Mouse (Mus musculus) kidney, embryonic 15.5 days (tissue): ENCODE data around the gene Rnf31. TPM values are rescaled to one million over a fixed set of nuclear protein-coding genes. Genes with fewer than 3 reads are reported as not detected.

Source experiments
- ATAC-seq: fragments of 200-750 bp; cut with Nextera tagmentation; replicated peaks from 2 replicates; pipeline ENCODE4 v1.8.0; 2017; ENCODE audit warnings: moderate TSS enrichment; ENCODE audit not compliant: low FRiP score
- H3K27ac ChIP-seq: fragments of 300-500 bp; sonication (generic); 2 replicates; pipeline ENCODE4 v1.5.1; 2015; ENCODE audit warnings: mild to moderate bottlenecking, inconsistent platforms
- H3K27me3 ChIP-seq: fragments of 300-500 bp; sonication (generic); 2 replicates; pipeline ENCODE4 v1.6.1; 2015; ENCODE audit warnings: inconsistent platforms
- H3K36me3 ChIP-seq: fragments of 300-500 bp; sonication (generic); 2 replicates; pipeline ENCODE4 v1.6.1; 2015; ENCODE audit warnings: inconsistent platforms
- H3K4me1 ChIP-seq: fragments of 300-500 bp; sonication (generic); 2 replicates; pipeline ENCODE4 v1.6.1; 2015; ENCODE audit warnings: inconsistent platforms
- H3K4me2 ChIP-seq: fragments of 300-500 bp; sonication (generic); 2 replicates; pipeline ENCODE4 v1.6.1; 2015; ENCODE audit warnings: moderate library complexity, mild to moderate bottlenecking, inconsistent platforms
- H3K4me3 ChIP-seq: fragments of 300-500 bp; sonication (generic); replicated peaks from 2 replicates; pipeline ENCODE4 v1.5.1; 2015; ENCODE audit warnings: mild to moderate bottlenecking, inconsistent platforms
- H3K9ac ChIP-seq: fragments of 300-500 bp; sonication (generic); 2 replicates; pipeline ENCODE4 v1.6.1; 2015; ENCODE audit warnings: mild to moderate bottlenecking, inconsistent platforms
- H3K9me3 ChIP-seq: fragments of 300-500 bp; sonication (generic); replicated peaks from 2 replicates; pipeline ENCODE4 v1.6.1; 2016; ENCODE audit warnings: inconsistent platforms
- WGBS: fragments of 180-500 bp; shearing (Covaris S2); methylation state at CpG from one replicate; pipeline ENCODE4 v1.1.7; 2015; ENCODE audit warnings: mixed read lengths; 5-methylcytosine and 5-hydroxymethylcytosine counted together
- polyA plus RNA-seq: library from polyadenylated mRNA; unstranded; fragments of >200 nt; fragmentation: Nextera tagmentation; extraction: Ambion mirVana; gene quantifications from 2 replicates; pipeline ENCODE4 v1.2.1, GENCODE M21; 2015

The Rnf31 gene
- polyA plus RNA-seq, 1 experiment from 2014 or later = 21.7 TPM

DNA sequence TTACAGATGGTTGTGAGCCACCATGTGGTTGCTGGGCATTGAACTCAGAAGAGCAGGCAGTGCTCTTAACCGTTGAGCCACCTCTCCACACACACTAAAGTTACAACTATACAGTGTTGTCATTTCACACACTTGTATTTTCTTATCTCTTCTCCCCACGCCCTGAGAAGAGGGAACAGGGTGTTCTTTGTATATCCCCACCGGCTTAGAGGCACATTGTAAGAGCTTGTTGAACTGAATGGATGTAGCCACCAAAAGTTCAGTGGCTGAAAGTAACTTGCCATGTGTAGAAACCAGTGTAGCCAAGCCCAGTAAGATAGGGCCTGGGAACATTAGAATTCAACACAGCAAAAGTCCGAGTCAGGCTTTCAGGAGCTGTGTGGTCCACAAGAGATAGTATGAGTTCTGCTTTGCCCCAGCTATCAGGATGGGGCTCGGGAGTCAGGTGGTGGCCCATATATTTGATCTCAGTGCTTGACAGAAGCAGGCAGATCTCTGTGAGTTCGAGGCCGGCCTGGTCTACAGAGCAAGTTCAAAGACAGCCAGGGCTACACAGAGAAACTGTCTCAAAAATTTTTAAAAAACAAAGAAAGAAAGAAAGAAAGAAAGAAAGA is 23.2 kb downstream of the Rnf31 start:
- peaks cover 12% of the 10 kb centered on the region for H3K4me1 ChIP-seq

DNA sequence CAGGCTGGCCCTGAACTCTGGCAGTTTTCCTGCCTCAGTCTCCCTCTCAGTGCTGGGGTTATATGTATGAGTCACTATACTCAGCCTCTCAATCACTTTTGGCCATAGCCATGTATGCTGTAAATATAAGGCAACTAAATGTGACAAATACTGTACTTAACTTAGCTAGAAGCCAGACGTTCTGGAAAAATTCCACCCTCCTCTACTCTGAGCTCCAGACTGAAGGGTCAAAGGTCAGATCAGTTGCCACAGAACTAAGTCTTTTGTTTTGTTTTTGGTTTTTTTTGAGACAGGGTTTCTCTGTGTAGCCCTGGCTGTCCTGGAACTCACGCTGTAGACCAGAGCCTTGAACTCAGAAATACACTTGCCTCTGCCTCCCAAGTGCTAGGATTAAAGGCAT is 24.4 kb downstream of the Rnf31 start:
- Histone ChIP-seq H3K9ac (no peak overlapping the region), H3K4me2 (no peak overlapping the region), H3K9me3 (no peaks in the 10 kb centered on the region), H3K4me1 (peaks cover 12% of the 10 kb centered on the region), H3K4me3 (no peak overlapping the region), H3K27me3 (no peaks in the 10 kb centered on the region), H3K36me3 (0 out of 2 replicates have a peak, but pooled peaks cover under 1% of the 10 kb centered on the region), H3K27ac (no peak overlapping the region)
- 44% methylated on average over 2 of the region's 2 CpGs for WGBS
- ATAC-seq = no peak

More for the DNA sequence above, 23.2 kb downstream of the Rnf31 start:
- H3K4me3 ChIP-seq = no peak overlapping the region
- no peaks in the 10 kb centered on the region for H3K9me3 ChIP-seq
- H3K9ac ChIP-seq = no peak overlapping the region
- H3K27ac ChIP-seq = no peak overlapping the region
- ATAC-seq = no peak
- H3K4me2 ChIP-seq = no peak overlapping the region
- WGBS = 83% methylated on average over 7 of the region's 7 CpGs
- peaks cover 9% of the 10 kb centered on the region for H3K36me3 ChIP-seq
- H3K27me3 ChIP-seq = no peaks in the 10 kb centered on the region

DNA sequence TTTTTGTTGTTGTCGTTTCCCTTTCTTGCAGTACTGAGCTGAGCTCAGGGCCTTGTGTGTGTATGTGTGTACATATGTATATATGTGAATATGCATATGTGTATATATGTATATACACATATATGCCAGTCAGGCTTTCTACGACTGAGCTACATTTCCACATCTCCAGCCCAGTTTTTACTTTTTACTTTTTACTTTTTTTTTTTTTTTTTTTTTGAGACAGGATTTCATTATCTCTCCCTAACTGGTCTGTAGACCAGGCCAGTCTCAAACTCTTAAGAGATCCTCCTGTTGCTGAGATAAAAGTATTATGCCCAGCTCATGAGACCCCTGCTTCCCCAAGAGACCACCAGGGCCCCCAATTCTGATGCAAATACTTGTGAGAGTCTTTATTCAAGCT is 25.3 kb downstream of the Rnf31 start:
- no peak overlapping the region for H3K4me2 ChIP-seq
- WGBS = 75% methylated on average over 2 of the region's 2 CpGs
- 0 out of 2 replicates have a peak overlapping the region, but pooled peaks have one; percentile 41 for H3K27ac ChIP-seq
- H3K9ac ChIP-seq = no peak overlapping the region
- no peaks in the 10 kb centered on the region for H3K27me3 ChIP-seq
- H3K9me3 ChIP-seq = no peaks in the 10 kb centered on the region
- H3K36me3 ChIP-seq = no peaks in the 10 kb centered on the region
- peaks cover 12% of the 10 kb centered on the region for H3K4me1 ChIP-seq
- no peak overlapping the region for H3K4me3 ChIP-seq
- ATAC-seq = no peak

DNA sequence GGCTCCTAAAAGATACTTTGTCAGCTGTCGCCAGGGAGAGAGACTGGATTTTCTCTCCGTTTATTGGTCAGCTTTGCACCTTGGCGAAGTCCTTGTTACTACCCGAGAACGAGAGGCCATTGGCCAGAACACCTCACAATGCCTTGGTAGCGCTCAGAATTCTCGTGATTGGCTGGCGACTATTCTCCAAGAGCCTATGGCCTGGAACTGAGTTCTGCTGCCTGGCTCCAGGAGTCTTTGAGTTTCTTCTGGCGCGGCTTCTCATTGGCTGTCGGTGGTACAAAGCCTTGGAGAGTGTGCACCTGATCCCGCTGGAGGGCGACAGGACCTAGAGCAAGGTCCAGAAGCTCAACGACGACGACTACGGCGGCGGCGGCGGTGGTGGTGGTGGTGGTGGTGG is 26.3 kb downstream of the Rnf31 start, which contains the start of gene Rec8:
Gene Rec8 (plus strand): TSS at position 216 of the 400 bp plus-strand sequence.
- Histone ChIP-seq H3K9me3 (no peaks in the 10 kb centered on the region), H3K27me3 (no peaks in the 10 kb centered on the region), H3K9ac (peak within 1 kb of the TSS; percentile 24; the same call in 1 of the 2 replicates), H3K27ac (peak within 1 kb of the TSS; percentile 45; the same call in 1 of the 2 replicates), H3K4me1 (peaks cover 12% of the 10 kb centered on the region), H3K36me3 (peaks cover 6% of the 10 kb centered on the region; the same call in 1 of the 2 replicates), H3K4me2 (peak within 1 kb of the TSS; percentile 61), H3K4me3 (peak within 1 kb of the TSS; percentile 43)
- WGBS = 22% methylated on average over 21 of the region's 21 CpGs
- peak; percentile 88 for ATAC-seq

DNA sequence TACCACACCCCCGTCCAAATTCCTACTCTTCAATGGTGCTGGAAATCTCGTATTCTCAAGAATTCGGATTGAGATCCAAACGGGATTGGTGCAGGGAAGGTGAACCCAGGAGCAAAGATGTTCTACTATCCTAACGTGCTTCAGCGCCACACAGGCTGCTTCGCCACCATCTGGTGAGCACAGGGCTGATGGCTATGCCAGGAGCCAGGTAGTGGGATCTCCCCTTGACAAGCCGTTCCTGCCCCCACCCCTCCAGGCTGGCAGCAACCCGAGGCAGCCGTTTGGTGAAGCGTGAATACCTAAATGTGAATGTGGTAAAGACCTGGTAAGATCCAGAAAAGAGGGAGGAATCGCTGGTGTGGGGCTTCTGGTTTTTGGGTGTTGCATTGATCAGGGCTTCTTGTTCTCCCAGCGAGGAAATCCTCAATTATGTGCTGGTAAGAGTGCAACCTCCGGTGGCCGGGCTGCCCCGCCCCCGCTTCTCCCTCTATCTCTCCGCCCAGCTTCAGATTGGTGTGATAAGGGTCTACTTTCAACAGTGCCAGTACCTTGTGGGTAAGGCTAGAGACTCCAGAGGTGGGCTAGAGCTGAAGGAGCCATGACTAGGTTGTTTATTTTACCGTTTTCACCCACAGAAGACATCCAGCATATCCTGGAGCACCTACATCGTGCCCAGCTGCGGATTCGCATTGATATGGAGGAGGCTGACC is 27.1 kb downstream of the Rnf31 start:
- Histone ChIP-seq H3K27me3 (no peaks in the 10 kb centered on the region), H3K9me3 (no peaks in the 10 kb centered on the region), H3K27ac (peak overlapping the region; percentile 45; the same call in 1 of the 2 replicates), H3K36me3 (peaks cover 14% of the 10 kb centered on the region; the same call in 1 of the 2 replicates), H3K9ac (peak overlapping the region; percentile 24; the same call in 1 of the 2 replicates), H3K4me3 (peak overlapping the region; percentile 43), H3K4me1 (peaks cover 12% of the 10 kb centered on the region), H3K4me2 (peak overlapping the region; percentile 61)
- ATAC-seq = peak; percentile 49; the same call in 1 of the 2 replicates
- 41% methylated on average over 22 of the region's 22 CpGs for WGBS

DNA sequence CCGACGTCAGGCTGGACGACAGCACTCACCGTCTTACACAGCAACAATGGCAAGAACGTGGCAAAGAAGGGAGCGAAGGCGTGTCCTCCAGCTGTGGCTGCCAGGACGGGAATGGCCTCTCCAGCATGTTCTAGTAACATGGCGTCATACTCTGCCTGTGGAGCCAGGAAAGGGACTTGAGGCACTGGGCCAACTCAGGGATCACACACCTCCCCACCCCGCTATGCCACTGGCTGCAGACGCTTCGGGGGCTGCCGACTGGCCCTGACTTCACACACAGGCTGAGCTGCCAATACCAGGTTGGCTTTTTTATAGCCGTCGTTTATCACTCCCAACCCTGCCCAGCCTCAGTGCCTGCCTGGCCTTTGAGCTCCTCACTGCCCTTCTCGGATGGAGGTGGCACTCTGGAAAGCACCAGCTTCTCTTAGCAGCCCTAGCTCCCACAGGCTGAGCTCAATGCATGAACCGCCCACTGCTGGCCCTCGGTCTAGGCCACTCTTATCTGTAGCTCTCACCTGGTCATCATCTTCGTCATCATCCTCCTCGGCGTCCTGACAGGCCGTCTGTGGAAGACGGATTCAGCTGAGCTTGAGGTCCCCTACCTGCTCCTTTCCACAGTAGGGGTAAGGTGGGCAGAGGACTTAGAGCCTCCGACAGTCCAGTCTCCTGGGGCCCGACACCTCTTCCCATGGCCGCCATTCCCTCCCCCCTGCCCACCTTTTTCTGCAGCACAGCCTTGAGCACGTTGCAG is 36.7 kb downstream of the Rnf31 start:
- no peak overlapping the region for H3K27ac ChIP-seq
- 76% methylated on average over 27 of the region's 27 CpGs for WGBS
- H3K4me1 ChIP-seq = no peaks in the 10 kb centered on the region
- no peak for ATAC-seq
- no peaks in the 10 kb centered on the region for H3K27me3 ChIP-seq
- no peak overlapping the region for H3K9ac ChIP-seq
- H3K4me3 ChIP-seq = no peak overlapping the region
- no peaks in the 10 kb centered on the region for H3K9me3 ChIP-seq
- no peak overlapping the region for H3K4me2 ChIP-seq
- H3K36me3 ChIP-seq = peaks cover 100% of the 10 kb centered on the region

DNA sequence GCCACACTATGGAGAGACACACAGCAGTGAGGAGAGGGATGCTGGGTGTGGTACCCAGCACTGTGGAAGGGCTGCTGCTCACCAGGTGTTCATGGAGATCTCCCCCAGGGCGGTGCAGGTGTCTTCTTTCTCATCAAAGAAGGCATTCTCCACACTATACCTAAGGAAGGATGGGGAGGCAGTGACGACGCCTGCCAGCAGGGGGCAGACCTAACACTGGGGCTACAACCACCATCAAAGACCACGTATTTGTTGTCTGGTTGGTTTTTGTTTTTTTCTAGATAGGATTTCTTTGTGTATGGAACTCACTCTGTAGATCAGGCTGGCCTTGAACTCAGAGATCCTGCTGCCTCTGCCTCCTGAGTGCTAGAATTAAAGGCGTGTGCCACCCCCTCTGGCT is 37.8 kb downstream of the Rnf31 start:
- Histone ChIP-seq H3K4me3 (no peak overlapping the region), H3K4me1 (peaks cover 4% of the 10 kb centered on the region), H3K36me3 (peaks cover 99% of the 10 kb centered on the region), H3K27ac (no peak overlapping the region), H3K27me3 (no peaks in the 10 kb centered on the region), H3K9ac (no peak overlapping the region), H3K9me3 (no peaks in the 10 kb centered on the region), H3K4me2 (no peak overlapping the region)
- WGBS = 60% methylated on average over 5 of the region's 5 CpGs
- ATAC-seq = no peak

DNA sequence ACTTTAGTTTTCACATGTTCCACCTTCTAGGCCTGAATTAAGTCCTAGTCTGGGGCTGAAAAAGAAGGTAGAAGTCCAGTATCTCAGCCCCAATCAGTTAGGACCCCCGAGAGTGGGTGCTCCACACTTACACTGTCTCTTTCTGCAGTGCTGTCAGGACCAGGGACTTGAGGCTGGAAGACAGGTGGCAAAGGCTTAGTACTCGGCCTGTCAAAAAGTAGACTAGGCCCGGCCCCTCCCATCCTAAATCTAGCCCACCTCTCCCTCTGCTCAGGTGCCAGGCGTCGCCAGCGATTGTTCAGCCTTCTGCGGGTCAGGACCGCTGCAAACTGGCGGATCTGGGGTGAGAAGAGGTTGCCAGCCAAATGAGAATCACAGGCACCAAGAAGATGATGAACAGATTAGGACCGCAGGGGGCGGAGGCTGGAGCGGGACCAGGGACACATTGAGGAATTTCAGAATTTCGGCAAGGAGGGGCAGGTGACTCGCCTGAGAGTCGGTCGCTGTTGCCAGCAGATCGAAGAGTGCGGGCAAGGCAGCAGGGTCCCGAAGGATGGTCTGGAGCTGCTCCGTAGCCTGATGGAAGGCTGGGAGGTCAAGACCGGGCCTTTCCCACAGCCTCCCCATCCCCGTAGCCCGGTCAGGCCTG is 43.5 kb downstream of the Rnf31 start:
- H3K36me3 ChIP-seq = peaks cover 83% of the 10 kb centered on the region
- peak; percentile 68 for ATAC-seq
- peak overlapping the region; percentile 54 for H3K27ac ChIP-seq
- WGBS = 5% methylated on average over 23 of the region's 23 CpGs
- H3K9ac ChIP-seq = peak overlapping the region; percentile 59
- H3K4me1 ChIP-seq = peaks cover 18% of the 10 kb centered on the region
- H3K27me3 ChIP-seq = no peaks in the 10 kb centered on the region
- peak overlapping the region; percentile 80 for H3K4me2 ChIP-seq
- H3K4me3 ChIP-seq = peak overlapping the region; percentile 62
- H3K9me3 ChIP-seq = no peaks in the 10 kb centered on the region

DNA sequence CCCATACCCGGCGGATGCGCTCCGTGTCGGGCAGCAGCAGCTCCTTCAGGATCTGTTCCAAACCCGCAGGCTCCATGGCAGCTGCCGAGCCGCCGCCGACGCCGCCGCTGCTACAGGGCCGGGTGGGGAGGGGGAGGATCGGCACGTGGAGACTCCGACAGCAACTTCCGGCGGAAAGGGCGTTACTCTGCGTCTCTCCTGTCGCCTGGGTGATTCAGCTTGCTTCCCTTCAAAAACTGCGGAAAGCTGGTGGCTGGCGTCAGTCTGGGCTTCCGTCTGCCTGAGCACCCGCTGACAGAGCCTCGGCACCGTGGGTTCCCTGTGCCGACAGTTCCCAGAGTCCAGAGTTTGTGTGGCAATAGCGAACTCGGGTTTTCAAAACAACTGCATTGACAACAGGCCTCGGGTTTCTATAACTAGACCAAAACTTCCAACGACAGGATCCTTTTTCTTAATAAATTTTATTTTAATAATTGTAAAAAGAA is 44.1 kb downstream of the Rnf31 start, which contains the start of gene Ipo4:
Gene Ipo4 (minus strand): TSS at position 435 of the 485 bp plus-strand sequence.
- H3K4me1 ChIP-seq = peaks cover 18% of the 10 kb centered on the region

DNA sequence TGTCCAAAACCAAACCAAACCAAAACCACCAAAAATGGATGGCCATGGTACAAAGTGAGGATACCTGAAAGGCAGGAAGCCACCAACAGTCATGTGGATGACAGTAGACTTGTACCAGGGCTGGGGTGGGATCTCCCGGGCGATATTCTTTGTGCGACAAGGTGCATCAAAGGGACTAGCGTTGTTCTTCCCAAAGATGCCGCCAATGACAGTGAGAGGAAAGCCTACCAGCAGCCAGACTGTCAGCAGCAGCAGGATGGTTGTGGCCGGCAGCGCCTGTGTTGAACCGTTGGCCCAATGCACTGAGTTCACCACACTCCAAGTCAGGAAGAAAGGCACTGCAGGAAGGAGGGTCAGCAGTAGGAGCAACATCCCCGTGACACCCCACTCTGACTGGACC is 46.3 kb downstream of the Rnf31 start, which contains the start of gene Gm49378:
Gene Gm49378 (minus strand): TSS at position 101 of the 400 bp plus-strand sequence.
- WGBS = 93% methylated on average over 9 of the region's 9 CpGs
- Histone ChIP-seq H3K27ac (no peak within 1 kb of the TSS), H3K36me3 (peaks cover 74% of the 10 kb centered on the region), H3K9ac (no peak within 1 kb of the TSS), H3K4me2 (no peak within 1 kb of the TSS), H3K27me3 (no peaks in the 10 kb centered on the region), H3K9me3 (no peaks in the 10 kb centered on the region), H3K4me1 (peaks cover 28% of the 10 kb centered on the region), H3K4me3 (no peak within 1 kb of the TSS)
- ATAC-seq = no peak

More for the DNA sequence above, 44.1 kb downstream of the Rnf31 start, which contains the start of gene Ipo4:
- Histone ChIP-seq H3K27me3 (no peaks in the 10 kb centered on the region), H3K4me2 (peak within 1 kb of the TSS; percentile 80), H3K4me3 (peak within 1 kb of the TSS; percentile 62), H3K9me3 (no peaks in the 10 kb centered on the region), H3K27ac (peak within 1 kb of the TSS; percentile 54), H3K36me3 (peaks cover 83% of the 10 kb centered on the region), H3K9ac (peak within 1 kb of the TSS; percentile 59)
- 2% methylated on average over 33 of the region's 33 CpGs for WGBS
- peak; percentile 89 for ATAC-seq

DNA sequence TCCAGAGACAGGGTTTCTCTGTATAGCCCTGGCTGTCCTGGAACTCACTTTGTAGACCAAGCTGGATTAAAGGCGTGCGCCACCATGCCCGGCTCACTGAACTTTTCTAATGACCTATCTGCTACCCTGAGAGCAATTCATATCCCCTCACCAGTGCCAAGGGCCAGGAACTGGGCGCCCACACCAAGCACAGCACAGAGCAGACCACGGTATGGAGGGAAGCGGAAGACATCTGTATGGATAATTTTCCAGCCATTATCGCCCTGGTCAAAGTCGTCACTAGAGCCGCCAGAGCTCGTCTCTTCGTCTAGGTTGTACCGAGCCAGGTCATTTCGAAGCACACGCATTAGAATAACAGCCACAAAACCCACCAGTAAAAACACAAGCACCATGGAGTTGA is 49.3 kb downstream of the Rnf31 start:
- H3K9me3 ChIP-seq = no peaks in the 10 kb centered on the region
- 95% methylated on average over 14 of the region's 14 CpGs for WGBS
- H3K36me3 ChIP-seq = peaks cover 60% of the 10 kb centered on the region
- H3K9ac ChIP-seq = no peak overlapping the region
- H3K4me1 ChIP-seq = peaks cover 29% of the 10 kb centered on the region
- no peak overlapping the region for H3K4me3 ChIP-seq
- ATAC-seq = no peak
- no peak overlapping the region for H3K4me2 ChIP-seq
- no peaks in the 10 kb centered on the region for H3K27me3 ChIP-seq
- no peak overlapping the region for H3K27ac ChIP-seq
